Mouse (Mus musculus): Measurements from ENCODE around the gene Rapgefl1. TPM values are rescaled to one million over a fixed set of nuclear protein-coding genes. Genes with fewer than 3 reads are reported as not detected.

Gene Rapgefl1
- polyA plus RNA-seq, 1 experiment from 2014 or later = 2.5 TPM

DNA sequence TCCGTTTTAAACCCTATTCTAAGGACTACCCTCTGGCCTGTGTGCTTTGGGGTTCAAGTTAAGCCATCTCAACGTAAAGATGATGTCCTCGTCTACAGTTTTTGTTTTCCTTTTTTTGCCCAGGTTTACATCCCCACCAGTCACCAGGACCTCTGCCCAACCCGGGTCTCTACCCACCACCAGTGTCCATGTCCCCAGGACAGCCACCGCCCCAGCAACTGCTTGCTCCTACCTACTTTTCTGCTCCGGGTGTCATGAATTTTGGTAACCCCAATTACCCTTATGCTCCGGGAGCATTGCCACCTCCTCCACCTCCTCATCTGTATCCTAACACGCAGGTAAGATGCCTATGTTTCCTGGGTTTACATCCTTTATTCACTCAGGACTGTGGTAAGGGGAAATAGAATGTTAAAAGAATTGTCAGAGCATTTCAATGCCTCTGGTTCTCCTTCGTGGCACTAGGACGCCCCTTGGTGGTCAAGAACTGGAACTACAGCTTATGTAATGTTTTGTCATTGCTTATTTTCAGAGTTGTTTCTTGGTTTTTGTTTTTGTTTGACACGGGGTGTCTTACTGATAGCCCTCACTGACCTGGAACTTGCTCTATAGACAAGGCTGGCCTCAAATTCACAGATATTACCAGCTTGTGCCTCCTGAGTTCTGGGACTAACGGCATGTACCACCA lies 7.4 kb upstream of the Rapgefl1 start:
- no peak overlapping the region for H3K4me2 ChIP-seq (ENCODE audit: low read depth, low read length, severe bottlenecking)
- no peaks in the 10 kb centered on the region for H3K27me3 ChIP-seq (ENCODE audit: control insufficient read depth, insufficient read depth, low read length)
- no peak overlapping the region for H3K9ac ChIP-seq (ENCODE audit: low read length)
- no peak for ATAC-seq (replicated peaks; ENCODE audit: low FRiP score)
- H3K27ac ChIP-seq (ENCODE audit: low read depth, low read length) = no peak overlapping the region
- H3K4me3 ChIP-seq (ENCODE audit: low read depth, low read length) = no peak overlapping the region
- no peaks in the 10 kb centered on the region for H3K4me1 ChIP-seq (replicated peaks; ENCODE audit: control insufficient read depth, insufficient read depth, low read length)
- H3K9me3 ChIP-seq (ENCODE audit: control insufficient read depth, low read length) = no peaks in the 10 kb centered on the region
- DNase-seq (ENCODE audit: low spot score) = no peak
- H3K36me3 ChIP-seq (ENCODE audit: control insufficient read depth, insufficient read depth, low read length) = peaks cover 32% of the 10 kb centered on the region
- 77% methylated on average over 12 of the region's 12 CpGs for WGBS

- Histone ChIP-seq H3K9me3 (ENCODE audit: control insufficient read depth, low read length) (no peaks in the 10 kb centered on the region), H3K9ac (ENCODE audit: low read length) (no peak overlapping the region), H3K4me1 (replicated peaks; ENCODE audit: control insufficient read depth, insufficient read depth, low read length) (no peaks in the 10 kb centered on the region; the same call in 1 of the 2 replicates), H3K27ac (ENCODE audit: low read depth, low read length) (no peak overlapping the region), H3K36me3 (ENCODE audit: control insufficient read depth, insufficient read depth, low read length) (peaks cover 31% of the 10 kb centered on the region), H3K4me3 (ENCODE audit: low read depth, low read length) (no peak overlapping the region), H3K27me3 (ENCODE audit: control insufficient read depth, insufficient read depth, low read length) (no peaks in the 10 kb centered on the region), H3K4me2 (ENCODE audit: low read depth, low read length, severe bottlenecking) (no peak overlapping the region)
- 82% methylated on average over 4 of the region's 4 CpGs for WGBS
- no peak for DNase-seq (ENCODE audit: low spot score)
- no peak for ATAC-seq (replicated peaks; ENCODE audit: low FRiP score)
Observed at GRCm38 (mm10) chr11:98829875-98830274, 6.7 kb upstream of the Rapgefl1 start.

- H3K9me3 ChIP-seq (ENCODE audit: control insufficient read depth, low read length) = no peaks in the 10 kb centered on the region
- no peak for DNase-seq (ENCODE audit: low spot score)
- H3K27me3 ChIP-seq (ENCODE audit: control insufficient read depth, insufficient read depth, low read length) = peaks cover 7% of the 10 kb centered on the region
- no peak overlapping the region for H3K9ac ChIP-seq (ENCODE audit: low read length)
- no peak for ATAC-seq (replicated peaks; ENCODE audit: low FRiP score)
- no peak overlapping the region for H3K4me3 ChIP-seq (ENCODE audit: low read depth, low read length)
- no peak overlapping the region for H3K27ac ChIP-seq (ENCODE audit: low read depth, low read length)
- no peak overlapping the region for H3K4me2 ChIP-seq (ENCODE audit: low read depth, low read length, severe bottlenecking)
- peaks cover 13% of the 10 kb centered on the region for H3K4me1 ChIP-seq (replicated peaks; ENCODE audit: control insufficient read depth, insufficient read depth, low read length)
- peaks cover 8% of the 10 kb centered on the region for H3K36me3 ChIP-seq (ENCODE audit: control insufficient read depth, insufficient read depth, low read length)
- WGBS = 27% methylated on average over 5 of the region's 5 CpGs
Observed at GRCm38 (mm10) chr11:98835296-98835695, 1.3 kb upstream of the Rapgefl1 start.

DNA sequence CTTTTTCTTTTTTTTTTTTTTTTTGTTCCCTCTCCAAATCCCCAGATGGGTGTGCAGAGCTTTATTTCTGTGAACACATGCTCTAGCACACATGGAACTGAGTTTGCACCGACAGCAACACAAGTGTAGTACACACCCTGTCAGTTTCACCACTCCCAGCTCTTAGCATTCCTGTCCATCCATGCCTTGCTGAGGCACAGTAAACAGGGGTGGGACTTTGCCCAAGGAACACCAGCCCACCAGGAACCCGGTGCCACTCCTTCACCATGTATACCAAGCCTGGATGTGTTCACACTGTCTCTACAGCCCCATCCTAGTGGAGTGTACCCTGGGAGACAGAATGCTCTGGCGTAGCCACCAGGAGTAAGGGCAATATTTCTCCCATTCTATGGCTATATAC lies 860 bp upstream of the Rapgefl1 start:
- DNase-seq (ENCODE audit: low spot score) (no peak), ATAC-seq (replicated peaks; ENCODE audit: low FRiP score) (0 out of 2 replicates have a peak, but pooled peaks have one; percentile 1)
- Histone ChIP-seq H3K4me1 (replicated peaks; ENCODE audit: control insufficient read depth, insufficient read depth, low read length) (peaks cover 13% of the 10 kb centered on the region), H3K9me3 (ENCODE audit: control insufficient read depth, low read length) (no peaks in the 10 kb centered on the region), H3K36me3 (ENCODE audit: control insufficient read depth, insufficient read depth, low read length) (peaks cover 8% of the 10 kb centered on the region), H3K27ac (ENCODE audit: low read depth, low read length) (no peak overlapping the region), H3K4me3 (ENCODE audit: low read depth, low read length) (no peak overlapping the region), H3K27me3 (ENCODE audit: control insufficient read depth, insufficient read depth, low read length) (peaks cover 7% of the 10 kb centered on the region), H3K9ac (ENCODE audit: low read length) (no peak overlapping the region), H3K4me2 (ENCODE audit: low read depth, low read length, severe bottlenecking) (no peak overlapping the region)
- WGBS = 70% methylated on average over 3 of the region's 3 CpGs

GRCm38 (mm10) chr11:98836128-98836527 lies 457 bp upstream of the Rapgefl1 start:
- H3K9me3 ChIP-seq (ENCODE audit: control insufficient read depth, low read length) = no peaks in the 10 kb centered on the region
- 31% methylated on average over 7 of the region's 7 CpGs for WGBS
- H3K4me1 ChIP-seq (replicated peaks; ENCODE audit: control insufficient read depth, insufficient read depth, low read length) = peaks cover 13% of the 10 kb centered on the region
- ATAC-seq (replicated peaks; ENCODE audit: low FRiP score) (peak; percentile 45), DNase-seq (ENCODE audit: low spot score) (no peak)
- peaks cover 7% of the 10 kb centered on the region for H3K27me3 ChIP-seq (ENCODE audit: control insufficient read depth, insufficient read depth, low read length)
- peak overlapping the region; percentile 43; the same call in 1 of the 2 replicates for H3K4me3 ChIP-seq (ENCODE audit: low read depth, low read length)
- no peak overlapping the region for H3K27ac ChIP-seq (ENCODE audit: low read depth, low read length)
- peaks cover 7% of the 10 kb centered on the region for H3K36me3 ChIP-seq (ENCODE audit: control insufficient read depth, insufficient read depth, low read length)
- H3K4me2 ChIP-seq (ENCODE audit: low read depth, low read length, severe bottlenecking) = peak overlapping the region; percentile 91; the same call in 1 of the 2 replicates
- H3K9ac ChIP-seq (ENCODE audit: low read length) = no peak overlapping the region

- peak overlapping the region; percentile 43 for H3K4me3 ChIP-seq (ENCODE audit: low read depth, low read length)
- H3K9me3 ChIP-seq (ENCODE audit: control insufficient read depth, low read length) = no peaks in the 10 kb centered on the region
- peak; percentile 32 for ATAC-seq (replicated peaks; ENCODE audit: low FRiP score)
- peaks cover 13% of the 10 kb centered on the region for H3K4me1 ChIP-seq (replicated peaks; ENCODE audit: control insufficient read depth, insufficient read depth, low read length)
- H3K36me3 ChIP-seq (ENCODE audit: control insufficient read depth, insufficient read depth, low read length) = no peaks in the 10 kb centered on the region; the same call in 1 of the 2 replicates
- H3K4me2 ChIP-seq (ENCODE audit: low read depth, low read length, severe bottlenecking) = peak overlapping the region; percentile 91
- H3K27me3 ChIP-seq (ENCODE audit: control insufficient read depth, insufficient read depth, low read length) = peaks cover 7% of the 10 kb centered on the region
- no peak overlapping the region for H3K27ac ChIP-seq (ENCODE audit: low read depth, low read length)
- DNase-seq (ENCODE audit: low spot score) = peak; percentile 61
- H3K9ac ChIP-seq (ENCODE audit: low read length) = peak overlapping the region; percentile 56
- WGBS = under 1% methylated on average over 28 of the region's 29 CpGs
Observed at GRCm38 (mm10) chr11:98837231-98837704, 683 bp downstream of the Rapgefl1 start.

DNA sequence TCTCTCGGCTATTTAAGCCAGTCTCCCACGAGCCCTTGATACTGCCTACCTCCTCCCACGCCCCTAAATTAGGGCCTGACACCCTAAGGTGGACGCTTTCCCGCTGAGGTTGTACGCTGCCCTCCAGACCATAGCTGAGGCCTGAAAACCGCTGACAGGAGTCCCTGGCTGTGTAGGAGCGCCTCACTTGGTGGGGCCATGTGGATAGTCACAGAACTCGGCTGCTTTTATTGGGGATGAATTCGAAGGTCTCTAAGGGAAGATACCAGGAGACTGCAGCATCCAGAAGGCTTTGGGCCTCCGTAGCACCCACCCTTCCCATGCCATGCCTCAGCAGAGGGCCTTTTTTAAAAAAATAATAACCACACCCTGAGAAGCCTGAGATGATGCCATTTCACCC lies 1.3 kb downstream of the Rapgefl1 start:
- Histone ChIP-seq H3K4me3 (ENCODE audit: low read depth, low read length) (no peak overlapping the region), H3K27ac (ENCODE audit: low read depth, low read length) (no peak overlapping the region), H3K27me3 (ENCODE audit: control insufficient read depth, insufficient read depth, low read length) (peaks cover 7% of the 10 kb centered on the region), H3K4me1 (replicated peaks; ENCODE audit: control insufficient read depth, insufficient read depth, low read length) (peaks cover 13% of the 10 kb centered on the region), H3K36me3 (ENCODE audit: control insufficient read depth, insufficient read depth, low read length) (no peaks in the 10 kb centered on the region; the same call in 1 of the 2 replicates), H3K9me3 (ENCODE audit: control insufficient read depth, low read length) (no peaks in the 10 kb centered on the region), H3K4me2 (ENCODE audit: low read depth, low read length, severe bottlenecking) (no peak overlapping the region; the same call in 1 of the 2 replicates), H3K9ac (ENCODE audit: low read length) (no peak overlapping the region)
- DNase-seq (ENCODE audit: low spot score) (no peak), ATAC-seq (replicated peaks; ENCODE audit: low FRiP score) (no peak)
- 50% methylated on average over 11 of the region's 11 CpGs for WGBS

- Histone ChIP-seq H3K36me3 (ENCODE audit: control insufficient read depth, insufficient read depth, low read length) (no peaks in the 10 kb centered on the region), H3K4me1 (replicated peaks; ENCODE audit: control insufficient read depth, insufficient read depth, low read length) (peaks cover 13% of the 10 kb centered on the region), H3K9ac (ENCODE audit: low read length) (no peak overlapping the region), H3K4me3 (ENCODE audit: low read depth, low read length) (no peak overlapping the region), H3K9me3 (ENCODE audit: control insufficient read depth, low read length) (no peaks in the 10 kb centered on the region), H3K4me2 (ENCODE audit: low read depth, low read length, severe bottlenecking) (no peak overlapping the region), H3K27me3 (ENCODE audit: control insufficient read depth, insufficient read depth, low read length) (peaks cover 7% of the 10 kb centered on the region), H3K27ac (ENCODE audit: low read depth, low read length) (no peak overlapping the region)
- no peak for DNase-seq (ENCODE audit: low spot score)
- ATAC-seq (replicated peaks; ENCODE audit: low FRiP score) = no peak
- 74% methylated on average over 9 of the region's 9 CpGs for WGBS
Observed at GRCm38 (mm10) chr11:98838512-98838911, 1.9 kb downstream of the Rapgefl1 start.

DNA sequence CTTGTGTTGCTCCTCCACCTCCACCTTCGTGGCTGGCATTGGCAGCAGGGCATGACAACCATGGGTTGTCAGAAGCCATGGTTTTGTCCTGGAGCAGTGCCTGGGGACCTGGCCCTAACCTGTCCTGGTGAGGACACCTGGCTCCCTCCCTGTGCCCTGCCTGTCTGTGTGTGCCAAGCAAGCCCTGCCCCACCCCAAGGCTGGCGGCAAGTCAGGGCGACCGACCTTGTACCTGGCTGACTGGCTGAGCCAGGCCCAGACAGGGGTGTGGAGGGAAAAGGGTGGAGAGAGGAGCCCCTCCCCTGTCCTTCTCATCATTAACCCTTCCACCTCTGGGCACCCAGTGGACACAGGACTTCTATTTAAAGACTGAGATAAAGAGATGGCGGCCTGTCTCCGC lies 2.8 kb downstream of the Rapgefl1 start:
- no peak overlapping the region for H3K27ac ChIP-seq (ENCODE audit: low read depth, low read length)
- ATAC-seq (replicated peaks; ENCODE audit: low FRiP score) = no peak
- 69% methylated on average over 6 of the region's 6 CpGs for WGBS

More for the DNA sequence above, 2.8 kb downstream of the Rapgefl1 start:
- DNase-seq (ENCODE audit: low spot score) = no peak
- H3K36me3 ChIP-seq (ENCODE audit: control insufficient read depth, insufficient read depth, low read length) = no peaks in the 10 kb centered on the region
- no peak overlapping the region for H3K4me2 ChIP-seq (ENCODE audit: low read depth, low read length, severe bottlenecking)
- H3K27me3 ChIP-seq (ENCODE audit: control insufficient read depth, insufficient read depth, low read length) = peaks cover 7% of the 10 kb centered on the region
- no peak overlapping the region for H3K4me3 ChIP-seq (ENCODE audit: low read depth, low read length)
- H3K9ac ChIP-seq (ENCODE audit: low read length) = no peak overlapping the region
- no peaks in the 10 kb centered on the region for H3K9me3 ChIP-seq (ENCODE audit: control insufficient read depth, low read length)
- peaks cover 13% of the 10 kb centered on the region for H3K4me1 ChIP-seq (replicated peaks; ENCODE audit: control insufficient read depth, insufficient read depth, low read length)

All from forebrain, embryonic 11.5 days (tissue).